Mouse (Mus musculus) frontal cortex, postnatal 14 days (tissue): ENCODE data around the gene 1700013F07Rik.
"Not testable (repeated sequence)": the region's sequence is repeated elsewhere in the genome, so short reads cannot be mapped to it uniquely, and the experiment has no call there.

ENCODE experiments used
- DNase-seq, 2 experiments: peaks; one replicate each; pipeline ENCODE4 v3.0.0; 2022; ENCODE audit warnings: low spot score in 2 of 2

1700013F07Rik gene

GRCm38 (mm10) chr3:108533951-108534350 is at the start of gene 1700013F07Rik:
Gene 1700013F07Rik, plus strand, starts transcription at chr3:108534150.
- DNase-seq = no peak

GRCm38 (mm10) chr3:108484749-108485148 is 49.2 kb upstream of the 1700013F07Rik start:
- no peak for DNase-seq

GRCm38 (mm10) chr3:108489968-108490367 is 44.0 kb upstream of the 1700013F07Rik start:
- DNase-seq = no peak

DNA sequence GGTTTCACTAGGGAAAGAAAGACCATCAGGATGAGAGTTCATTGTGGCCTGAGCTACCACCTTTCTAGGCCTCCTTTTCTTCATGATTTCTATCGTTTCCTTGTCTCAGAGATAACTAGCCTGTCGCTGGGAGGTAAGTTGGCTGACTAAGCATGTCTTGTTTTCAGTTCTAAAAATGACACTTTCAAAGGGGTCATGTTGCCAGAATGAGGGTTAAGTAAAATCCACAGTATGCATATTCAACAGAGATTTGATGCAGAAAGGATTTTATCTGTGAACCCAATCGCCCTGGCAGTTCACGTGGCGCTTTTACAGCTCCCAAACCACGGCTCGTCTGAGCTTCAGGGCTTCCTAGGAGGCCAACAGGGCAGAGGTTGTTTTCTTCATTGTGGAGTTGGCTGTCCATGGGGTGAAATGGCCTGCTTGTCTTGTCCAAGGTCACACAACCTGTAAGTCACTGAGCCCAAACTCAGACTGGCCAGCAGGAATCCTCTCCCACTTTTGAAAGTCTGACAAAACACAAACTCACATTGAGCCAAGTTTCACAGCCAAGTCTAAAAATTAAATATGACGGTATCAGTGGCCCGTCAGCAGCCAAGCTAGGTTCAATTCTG is 39.0 kb upstream of the 1700013F07Rik start:
- DNase-seq = no peak

DNA sequence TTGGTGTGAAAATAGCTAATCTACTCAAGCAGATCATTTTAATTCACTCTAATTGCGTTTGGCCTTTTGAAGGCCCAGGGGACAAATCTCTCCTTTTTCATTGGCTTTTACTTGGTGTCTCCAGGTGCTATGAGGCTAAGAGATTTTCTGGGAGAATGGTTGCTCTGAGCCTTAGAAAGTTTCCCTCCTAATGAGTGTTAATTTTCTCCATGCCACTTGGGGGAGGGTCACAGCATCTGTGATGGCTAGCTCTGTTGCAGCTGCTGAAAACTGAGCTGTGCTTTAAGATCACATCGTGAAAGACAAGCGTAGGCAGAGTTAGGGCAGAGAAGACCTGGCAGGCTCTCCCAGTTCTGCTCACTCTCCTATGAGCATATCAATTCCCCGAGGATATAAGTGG is 38.5 kb upstream of the 1700013F07Rik start:
- DNase-seq = no peak

- no peak for DNase-seq
Measured at GRCm38 (mm10) chr3:108497602-108498001, 36.3 kb upstream of the 1700013F07Rik start.

DNA sequence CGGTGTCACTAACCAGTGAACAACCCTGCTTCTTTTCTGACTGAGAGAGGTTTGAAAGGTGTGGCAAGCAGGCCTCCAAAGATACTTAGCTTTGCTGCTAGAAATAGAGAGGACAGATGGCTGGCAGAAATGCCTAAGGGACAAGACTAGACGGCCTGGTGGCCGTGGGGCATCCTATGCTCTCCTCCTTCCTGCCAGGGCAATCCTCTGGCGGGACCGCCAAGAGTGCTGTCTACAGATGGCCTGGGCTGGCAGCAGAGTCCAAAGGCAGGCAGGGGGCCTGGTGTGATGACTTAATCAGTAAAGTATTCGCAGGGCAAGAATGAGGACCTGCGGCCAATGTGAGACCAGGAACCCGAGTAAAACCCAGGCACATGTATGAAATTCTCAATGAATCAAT is 34.1 kb upstream of the 1700013F07Rik start:
- DNase-seq = no peak

GRCm38 (mm10) chr3:108501411-108501810 is 32.5 kb upstream of the 1700013F07Rik start:
- DNase-seq = not testable (repeated sequence)

GRCm38 (mm10) chr3:108503908-108504307 is 30.0 kb upstream of the 1700013F07Rik start:
- DNase-seq = no peak

DNA sequence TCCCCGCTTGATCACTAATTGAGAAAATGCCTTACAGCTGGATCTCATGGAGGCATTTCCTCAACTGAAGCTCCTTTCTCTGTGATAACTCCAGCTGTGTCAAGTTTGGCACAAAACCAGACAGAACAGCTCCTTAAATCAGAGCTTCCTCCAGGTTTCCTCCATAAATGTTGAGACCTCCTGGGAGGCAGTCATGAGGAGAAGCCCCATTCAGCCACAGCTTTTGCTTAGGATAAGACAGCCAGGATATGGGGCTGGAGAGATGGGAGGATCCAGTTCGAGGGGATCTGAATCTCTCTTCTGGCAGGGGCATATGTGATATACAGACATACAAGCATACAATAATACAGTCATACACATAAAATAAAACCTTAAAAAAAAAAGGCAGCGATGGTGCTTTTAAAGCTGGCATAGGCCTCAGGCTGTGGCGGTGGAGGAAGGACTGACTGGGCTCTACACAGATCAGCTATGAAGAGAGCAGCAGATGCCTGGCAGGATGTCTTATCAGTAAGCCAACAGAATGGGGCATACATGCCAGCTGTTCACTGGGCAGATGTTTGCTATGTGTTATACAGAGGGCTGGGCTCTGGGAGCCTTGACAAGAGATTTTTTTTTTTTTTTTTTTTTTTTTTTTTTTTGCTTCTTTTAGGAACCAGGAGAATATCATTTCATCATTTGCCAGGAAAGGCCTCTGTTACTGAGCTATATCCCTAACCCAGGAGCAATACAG is 25.0 kb upstream of the 1700013F07Rik start:
- no peak for DNase-seq

DNA sequence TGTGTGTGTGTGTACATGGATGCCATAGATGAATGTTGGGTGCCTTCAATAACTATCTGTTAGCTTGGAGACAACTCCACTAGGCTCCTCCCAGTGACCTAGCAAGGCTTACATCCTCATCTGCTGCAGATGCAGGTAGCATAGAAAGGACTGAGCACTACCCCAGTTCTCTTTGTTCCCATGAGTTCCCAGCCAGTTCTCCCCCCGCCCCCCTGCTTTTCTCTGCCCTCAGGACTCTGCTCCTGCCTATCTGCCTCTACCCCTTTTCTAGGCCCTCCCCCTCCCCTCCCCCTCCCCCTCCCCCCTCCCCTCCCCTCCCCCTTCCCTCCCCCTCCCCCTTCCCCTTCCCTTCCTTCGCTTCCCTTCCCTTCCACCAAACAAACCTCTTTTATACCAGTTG is 23.8 kb upstream of the 1700013F07Rik start:
- no peak for DNase-seq

GRCm38 (mm10) chr3:108510716-108511483 is 23.1 kb upstream of the 1700013F07Rik start:
- peak in 1 of 2 experiments; percentile 16 for DNase-seq

- no peak for DNase-seq
Measured at GRCm38 (mm10) chr3:108513465-108513864, 20.5 kb upstream of the 1700013F07Rik start.

DNA sequence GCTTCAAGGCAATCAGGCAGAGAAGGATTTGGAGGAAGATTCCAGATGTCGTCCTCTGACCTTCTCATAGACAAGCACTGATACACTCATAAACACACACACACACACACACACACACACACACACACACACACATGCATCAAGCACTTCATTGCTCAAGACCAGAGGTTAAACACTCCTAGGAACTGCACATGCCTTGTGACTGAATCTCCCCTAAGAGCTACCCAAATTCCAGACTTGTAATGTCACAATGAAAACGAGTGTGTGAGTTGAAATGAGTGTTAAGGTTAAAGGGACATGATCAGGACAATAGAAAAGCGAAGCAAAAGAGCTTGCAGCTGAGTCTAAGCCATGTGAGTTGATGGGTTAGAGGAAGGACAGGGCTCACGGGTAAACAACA is 15.7 kb upstream of the 1700013F07Rik start:
- DNase-seq = no peak

- DNase-seq = no peak
Measured at GRCm38 (mm10) chr3:108523415-108523814, 10.5 kb upstream of the 1700013F07Rik start.

DNA sequence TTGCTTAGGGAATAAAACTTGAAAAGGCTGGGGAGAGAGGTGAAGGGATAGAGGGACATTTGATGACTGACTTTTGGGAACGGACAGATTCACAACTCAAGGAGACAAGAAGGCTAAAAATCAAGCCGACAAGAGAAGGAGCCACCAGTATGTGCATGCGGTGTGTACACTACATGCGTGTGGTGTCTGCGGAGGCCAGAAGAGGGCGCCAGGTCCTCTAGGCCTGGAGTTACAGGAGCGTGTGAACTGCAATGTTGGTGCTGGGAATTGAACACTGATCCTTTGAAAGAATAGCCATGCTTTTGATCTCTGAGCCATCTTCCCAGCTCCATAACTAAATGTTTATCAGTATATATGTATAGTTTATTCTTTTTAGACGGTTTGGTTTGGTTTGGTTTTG is 5.5 kb upstream of the 1700013F07Rik start:
- DNase-seq = no peak

- no peak for DNase-seq
Measured at GRCm38 (mm10) chr3:108533114-108533885, 650 bp upstream of the 1700013F07Rik start.

DNA sequence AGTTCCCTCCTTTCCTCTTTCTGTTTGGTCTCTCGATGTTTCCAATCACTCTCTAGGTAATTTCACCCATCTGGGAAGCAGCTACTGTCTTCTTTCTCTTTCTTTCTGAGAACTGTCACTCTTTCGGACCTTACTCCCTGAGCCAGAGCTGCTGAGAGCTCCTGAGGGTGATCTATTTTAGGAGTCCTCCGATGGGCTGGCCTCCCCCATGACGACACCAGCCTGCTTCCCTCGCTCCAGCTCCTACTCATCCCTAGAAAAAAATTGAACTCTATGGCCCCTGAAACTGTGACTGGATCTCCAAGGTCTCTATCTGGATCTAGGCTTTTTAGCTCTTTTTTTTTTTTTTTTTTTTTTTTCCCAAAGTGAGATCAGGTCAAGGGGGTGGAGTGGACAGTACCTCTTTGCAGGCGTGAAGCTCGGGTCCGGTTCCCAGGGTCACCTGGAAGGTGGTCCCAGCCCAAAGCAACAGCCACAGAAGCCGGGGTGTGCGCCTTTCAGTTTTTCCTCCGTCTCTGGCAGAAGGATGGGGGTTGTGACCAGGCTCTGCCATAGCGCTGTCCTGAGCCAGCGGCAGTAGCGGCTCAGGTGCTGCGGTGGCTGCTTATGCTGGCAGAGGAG is 2.1 kb downstream of the 1700013F07Rik start:
- peak in 1 of 2 experiments; percentile 30 for DNase-seq

- peak; percentile 86 to 90 for DNase-seq
Measured at GRCm38 (mm10) chr3:108536517-108537260, 2.7 kb downstream of the 1700013F07Rik start, which contains the start of gene 5330417C22Rik. Gene 5330417C22Rik, minus strand, starts transcription at chr3:108536536.

DNA sequence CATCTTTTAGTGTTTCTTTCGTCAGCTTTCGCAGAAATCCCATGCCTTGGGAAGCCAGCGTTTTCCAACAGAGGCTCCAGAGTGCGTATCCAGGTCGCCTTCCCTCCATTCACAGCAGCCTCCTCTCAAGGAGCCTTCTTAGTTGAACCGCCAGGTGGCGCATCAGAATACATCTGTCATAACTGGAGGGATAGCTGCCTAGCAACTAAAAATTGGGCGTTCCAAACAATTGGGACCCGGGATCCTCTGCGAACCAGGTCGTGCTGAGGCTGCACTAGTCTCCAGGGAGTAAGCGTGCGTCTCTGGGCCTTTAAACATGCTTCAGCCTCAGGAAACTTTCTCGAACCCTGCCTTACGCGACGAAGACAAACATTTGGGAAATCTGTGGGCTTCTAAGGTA is 3.4 kb downstream of the 1700013F07Rik start:
- peak; percentile 85 to 86 for DNase-seq

DNA sequence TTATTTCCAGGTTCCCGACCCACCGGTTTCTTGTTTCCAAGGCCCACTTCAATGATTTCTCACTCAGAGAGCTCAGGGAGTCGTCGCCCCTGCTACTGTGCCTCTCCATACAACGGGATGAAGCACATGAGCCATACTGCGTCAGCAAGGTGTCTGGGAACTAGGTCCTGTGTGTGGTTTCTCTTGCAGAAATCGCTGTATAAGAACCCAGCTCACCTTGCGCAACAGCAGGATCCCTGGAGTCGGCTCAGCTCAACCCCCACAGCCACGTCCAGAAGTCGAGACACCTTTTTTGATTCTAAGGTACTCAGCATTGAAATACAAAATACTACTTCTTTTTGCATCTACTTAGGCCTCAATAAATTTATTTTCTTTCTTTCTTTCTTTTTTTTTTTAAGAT is 8.3 kb downstream of the 1700013F07Rik start:
- no peak for DNase-seq
